Mouse (Mus musculus) hindlimb bud, embryonic 11.5 days (tissue): ENCODE data around the gene Qtrt1.

Experiments
- DNase-seq: peaks from one replicate; pipeline ENCODE4 v3.0.0-alpha.2; 2012; ENCODE audit warnings: low read depth, low spot score; ENCODE audit errors: extremely low spot score

Qtrt1 gene

GRCm38 (mm10) chr9:21411669-21412550 lies at the start of gene Qtrt1:
Gene Qtrt1 (plus strand): TSS chr9:21411837.
- DNase-seq = peak; percentile 73

DNA sequence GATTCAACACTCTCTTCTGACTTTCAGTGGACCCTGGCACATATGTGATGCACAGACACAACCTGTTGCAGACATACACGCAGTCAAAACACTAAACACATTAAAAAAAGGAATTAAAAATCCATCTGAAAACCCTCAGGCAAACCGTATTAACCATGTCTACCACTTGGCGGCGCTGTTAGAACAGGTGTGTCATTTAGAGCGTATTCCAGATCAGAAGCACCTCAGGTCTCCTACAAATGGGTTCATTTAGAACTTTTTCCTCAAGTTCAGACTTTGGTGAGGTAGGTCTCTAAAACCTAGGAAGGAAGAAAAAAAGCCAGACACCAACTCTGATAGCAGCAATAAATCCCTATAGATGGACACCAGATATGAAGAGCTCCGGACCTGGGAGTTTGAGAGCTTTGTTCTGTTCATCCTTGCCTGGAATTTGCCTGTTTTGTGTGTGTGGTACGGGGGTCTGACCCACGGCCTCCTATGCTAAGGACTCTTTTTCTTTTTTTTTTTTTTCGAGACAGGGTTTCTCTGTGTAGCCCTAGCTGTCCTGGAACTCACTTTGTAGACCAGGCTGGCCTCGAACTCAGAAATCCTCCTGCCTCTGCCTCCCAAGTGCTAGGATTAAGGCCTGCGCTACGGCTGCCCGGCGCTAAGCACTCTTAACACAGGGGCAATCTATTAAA lies 45.0 kb upstream of the Qtrt1 start:
- no peak for DNase-seq

DNA sequence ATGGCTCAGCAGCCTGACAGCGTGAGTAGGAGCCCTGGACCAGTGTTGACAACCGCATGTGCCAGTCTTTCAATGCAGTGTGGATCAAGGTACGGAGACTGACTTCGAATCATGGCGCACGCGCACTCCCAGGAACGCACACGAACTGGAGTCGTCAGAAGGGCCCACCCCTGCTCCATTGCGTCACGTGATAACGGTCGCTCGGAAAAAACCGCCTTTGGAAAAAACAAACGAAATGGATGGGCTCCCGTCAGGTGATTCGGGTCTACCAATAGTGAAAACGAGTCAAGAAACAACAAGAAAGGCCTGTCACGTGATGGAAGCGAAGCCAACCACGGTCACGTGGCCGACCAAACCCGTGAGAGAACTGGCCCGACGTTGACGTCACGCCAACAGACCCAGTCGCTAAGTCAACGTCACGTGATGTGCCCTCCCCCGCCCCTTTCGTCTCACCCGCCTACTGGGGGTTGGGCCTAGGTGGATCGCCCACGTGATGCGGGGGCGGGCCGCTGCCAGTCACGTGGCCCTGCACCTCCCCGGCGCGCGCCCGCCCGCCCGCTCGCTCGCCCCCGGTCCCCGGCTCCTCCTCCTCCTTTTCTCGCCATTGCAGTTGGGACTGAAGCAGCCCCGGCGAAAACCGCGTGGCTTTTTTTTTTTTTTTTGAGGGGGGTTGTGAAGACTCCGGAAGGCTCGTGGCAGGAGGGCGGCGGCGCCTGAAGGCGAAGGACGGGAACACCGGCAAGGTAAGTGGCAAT lies 44.1 kb upstream of the Qtrt1 start, which contains the start of gene Ilf3:
Gene Ilf3 (plus strand): TSS at position 515 of the 755 bp plus-strand sequence.
- peak; percentile 99 for DNase-seq

DNA sequence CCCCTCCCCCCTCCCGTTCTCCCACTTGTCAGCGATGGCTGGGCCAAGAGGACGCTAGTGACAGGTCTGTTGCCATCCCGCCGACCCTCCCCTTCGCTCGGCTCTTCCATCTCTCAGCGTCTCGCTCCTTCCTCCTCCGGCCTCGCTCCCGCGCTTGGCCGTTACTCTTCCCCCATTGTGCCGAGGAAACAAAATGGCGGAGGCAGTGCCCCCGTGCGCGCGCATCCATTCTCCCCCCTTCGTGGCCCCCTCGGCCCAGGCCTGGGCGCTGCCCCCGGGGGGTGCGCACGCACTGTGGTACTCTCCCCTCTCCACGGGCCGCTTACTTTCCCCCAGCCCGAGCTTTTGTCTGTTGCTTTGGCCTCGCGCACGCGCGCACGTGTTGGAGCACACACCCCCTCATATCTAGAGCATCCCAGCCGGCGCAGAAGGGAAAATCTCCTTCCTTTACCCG lies 43.5 kb upstream of the Qtrt1 start:
- no peak for DNase-seq

DNA sequence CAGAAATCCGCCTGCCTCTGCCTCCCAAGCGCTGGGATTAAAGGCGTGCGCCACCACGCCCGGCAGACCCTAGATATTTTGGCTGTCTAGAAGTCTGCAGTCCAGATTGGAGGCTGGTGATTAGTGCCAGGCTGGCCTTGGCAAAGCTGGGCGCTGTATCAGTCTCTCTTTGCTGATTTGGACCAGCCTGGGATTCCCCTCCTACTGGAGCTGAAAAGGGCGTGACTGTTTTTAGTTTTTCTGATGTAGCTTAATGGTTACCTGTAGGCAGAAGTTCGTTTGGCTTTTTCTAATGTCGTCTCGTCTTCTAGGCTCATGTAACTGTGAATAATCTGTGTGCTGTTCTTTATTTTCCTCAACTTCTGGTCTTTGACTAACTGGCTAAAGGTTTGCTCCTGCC lies 42.6 kb upstream of the Qtrt1 start:
- DNase-seq = no peak

GRCm38 (mm10) chr9:21370876-21371275 lies 40.8 kb upstream of the Qtrt1 start:
- DNase-seq = no peak

GRCm38 (mm10) chr9:21372508-21372907 lies 39.1 kb upstream of the Qtrt1 start:
- no peak for DNase-seq

- DNase-seq = no peak
Measured at GRCm38 (mm10) chr9:21379195-21379594, 32.4 kb upstream of the Qtrt1 start.

DNA sequence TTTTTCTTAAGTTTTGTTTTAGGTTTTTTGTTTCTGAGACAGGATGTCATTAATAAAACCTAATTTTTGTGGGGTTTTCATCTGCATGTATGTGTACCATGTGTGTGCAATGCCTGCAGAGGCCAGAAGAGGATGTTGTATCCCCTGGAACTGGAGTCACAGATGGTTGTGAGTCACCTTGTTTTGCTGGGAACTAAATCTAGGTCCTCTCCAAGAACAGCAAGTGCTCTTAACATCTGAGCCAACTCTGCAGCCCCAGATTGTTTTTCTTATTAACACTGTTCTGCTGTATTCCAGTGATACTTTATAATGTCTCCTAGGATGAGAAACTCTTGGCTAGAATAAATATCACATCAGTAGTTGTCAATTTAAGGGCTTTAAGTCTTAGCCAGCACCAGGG lies 30.8 kb upstream of the Qtrt1 start:
- DNase-seq = no peak

DNA sequence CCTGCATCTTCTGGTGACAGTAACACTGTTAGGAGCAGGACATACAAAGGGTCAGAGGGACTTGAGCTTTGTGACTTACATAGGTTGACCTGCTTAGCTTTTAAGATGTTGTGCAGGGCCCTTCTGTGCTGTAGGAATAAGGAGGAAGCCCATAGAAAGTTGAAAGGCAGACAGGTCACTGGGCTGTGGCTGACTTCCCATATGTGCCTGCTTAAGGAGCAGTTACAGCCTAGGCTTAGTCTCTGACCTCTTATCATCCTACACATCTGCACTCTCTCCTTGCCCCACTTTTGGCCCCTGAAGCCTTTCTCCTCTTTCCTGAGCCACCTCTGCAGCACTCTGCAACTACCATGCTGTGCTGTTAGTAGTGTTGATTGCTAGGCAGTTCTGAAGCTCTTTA lies 27.7 kb upstream of the Qtrt1 start:
- no peak for DNase-seq

DNA sequence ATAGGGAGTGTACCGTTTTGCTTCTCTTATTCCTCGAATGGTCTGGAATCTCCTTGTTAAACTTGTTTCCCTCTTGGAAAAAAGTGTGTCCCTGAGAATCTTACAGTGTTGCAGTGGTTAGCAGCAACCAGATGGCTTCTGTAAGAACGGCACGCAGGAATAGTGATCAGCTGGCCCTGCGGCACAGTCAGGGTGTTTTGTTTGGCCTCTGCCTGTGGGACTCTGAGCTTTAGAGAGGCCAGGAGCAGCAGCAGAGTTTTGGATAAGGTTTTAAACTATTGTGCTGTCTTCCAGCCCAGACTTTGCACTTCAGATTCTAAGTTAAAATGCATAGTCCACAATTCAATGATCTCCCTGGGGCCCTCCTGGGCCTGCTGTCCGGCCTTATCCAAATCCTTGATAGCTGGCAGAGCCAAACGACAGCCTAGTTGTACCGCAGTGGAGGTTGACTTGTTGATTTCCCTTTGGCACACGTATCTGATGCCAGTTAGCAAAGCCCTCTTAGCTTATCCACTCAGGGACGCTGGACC lies 18.9 kb upstream of the Qtrt1 start:
- no peak for DNase-seq

DNA sequence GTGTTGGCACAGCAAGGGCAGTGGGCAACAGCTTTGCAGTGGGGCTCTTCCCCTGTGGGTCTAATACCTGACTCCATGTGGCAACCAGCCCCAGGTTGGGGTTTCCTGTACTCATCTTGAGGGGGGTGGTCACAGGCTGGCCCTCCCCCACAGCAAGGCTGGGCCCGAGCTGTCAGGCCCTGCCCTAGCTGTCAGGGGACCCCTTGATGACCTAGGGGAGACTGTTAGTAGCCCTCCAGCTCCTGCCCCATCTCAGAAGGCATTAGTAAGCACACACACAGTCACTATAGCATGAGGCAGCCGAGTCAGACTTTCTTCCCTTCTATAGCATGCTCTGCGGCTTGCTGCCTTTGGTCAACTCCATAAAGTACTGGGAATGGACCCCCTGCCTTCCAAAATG lies 15.9 kb upstream of the Qtrt1 start:
- DNase-seq = no peak

DNA sequence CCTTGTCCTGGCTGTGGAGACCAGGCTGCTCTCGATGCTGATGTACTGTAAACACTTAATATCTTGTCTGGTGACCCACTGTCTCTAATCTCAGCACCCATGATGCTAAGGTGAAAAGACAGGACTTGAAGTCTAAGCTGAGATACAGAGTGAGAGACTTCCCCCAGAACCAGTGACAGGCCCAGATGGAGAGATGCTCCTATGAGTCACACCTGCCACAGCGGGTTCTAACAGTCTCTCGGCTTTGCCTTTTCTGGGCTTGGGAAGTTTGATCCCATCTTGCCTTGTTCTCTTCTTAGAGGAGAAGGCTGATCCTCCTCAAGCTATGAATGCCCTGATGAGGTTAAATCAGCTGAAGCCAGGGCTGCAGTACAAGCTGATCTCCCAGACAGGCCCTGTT lies 14.5 kb upstream of the Qtrt1 start:
- DNase-seq = no peak

GRCm38 (mm10) chr9:21401042-21401441 lies 10.6 kb upstream of the Qtrt1 start:
- no peak for DNase-seq

GRCm38 (mm10) chr9:21402764-21403253 lies 8.8 kb upstream of the Qtrt1 start:
- DNase-seq = no peak

DNA sequence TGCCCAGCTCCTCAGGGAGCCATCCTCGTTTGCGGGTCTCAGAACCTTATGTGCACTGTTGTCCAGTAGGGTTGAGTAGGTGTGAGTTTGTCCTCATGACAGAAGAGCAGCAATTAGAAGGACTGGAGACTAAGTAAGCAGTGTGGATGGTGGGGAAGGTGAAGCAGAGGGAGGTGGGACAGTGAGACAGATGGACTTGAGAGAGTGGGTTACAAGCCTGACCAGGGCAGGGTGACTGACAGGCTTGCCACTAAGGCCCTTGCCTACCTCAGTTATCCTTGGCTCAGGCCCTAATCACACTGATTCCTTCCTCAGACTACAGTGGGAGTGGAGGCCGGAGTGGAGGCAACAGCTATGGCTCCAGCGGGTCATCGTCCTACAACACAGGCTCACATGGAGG lies 7.9 kb upstream of the Qtrt1 start:
- no peak for DNase-seq

- DNase-seq = no peak
Measured at GRCm38 (mm10) chr9:21405525-21405924, 6.1 kb upstream of the Qtrt1 start.

- no peak for DNase-seq
Measured at GRCm38 (mm10) chr9:21407951-21408350, 3.7 kb upstream of the Qtrt1 start.

DNA sequence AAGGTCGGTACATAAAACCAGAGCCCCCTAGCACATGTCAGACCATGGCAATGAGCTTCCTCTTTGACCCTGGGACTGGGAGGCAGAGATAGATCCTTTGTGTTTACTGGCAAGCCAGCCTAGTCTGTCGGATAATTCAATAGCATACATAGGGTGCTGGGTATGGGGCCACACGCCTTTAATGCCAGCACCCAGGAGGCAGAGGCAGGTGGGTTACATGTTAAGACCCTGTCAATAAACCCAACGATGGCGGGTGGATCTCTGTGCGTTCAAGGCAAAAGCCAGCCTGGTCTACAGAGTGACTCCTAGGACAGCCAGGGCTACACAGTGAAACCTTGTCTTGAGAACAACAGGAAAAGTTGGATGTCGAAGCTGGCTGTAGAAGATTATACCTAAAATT lies 3.0 kb upstream of the Qtrt1 start:
- DNase-seq = no peak

- peak; percentile 66 for DNase-seq
Measured at GRCm38 (mm10) chr9:21409592-21410317, 1.9 kb upstream of the Qtrt1 start.
